Mouse (Mus musculus): Measurements from ENCODE around the gene Gpr35.

DNA sequence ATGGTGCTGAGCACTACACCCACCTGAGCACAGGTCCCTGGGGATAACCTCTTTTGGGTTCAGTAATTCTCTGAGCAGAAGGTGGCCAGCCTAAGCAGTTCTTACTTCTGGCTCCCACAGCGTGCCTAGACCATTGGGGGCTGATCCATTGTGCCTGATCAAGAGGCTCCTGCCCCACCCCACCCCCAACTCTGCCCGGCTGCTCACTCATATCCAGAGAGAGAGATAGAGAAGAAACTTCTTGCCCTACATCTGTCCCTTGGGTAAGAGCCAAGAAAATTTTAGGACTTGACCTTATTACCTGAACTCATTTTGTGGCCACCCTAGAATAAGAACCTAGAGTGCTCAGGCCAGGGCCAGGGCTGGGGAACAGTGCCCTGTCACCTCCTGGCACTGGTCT lies 42.2 kb downstream of the Gpr35 start:
- TF ChIP-seq CTCF (IDR thresholded peaks at IDR 0.05; ENCODE audit: low read depth, low read length) (no peak), POLR2A (IDR thresholded peaks at IDR 0.05; ENCODE audit: borderline replicate concordance, low read depth, low read length) (no peak)

All from bone marrow macrophage, adult 2 months (primary cell).